Mouse (Mus musculus) brain, adult 2 months (tissue): ENCODE measurements around the gene Cacnb4.

ENCODE experiments used
- DNase-seq: peaks from one replicate; pipeline ENCODE4 v3.0.0; 2011; ENCODE audit warnings: low read depth, low spot score

The Cacnb4 gene

DNA sequence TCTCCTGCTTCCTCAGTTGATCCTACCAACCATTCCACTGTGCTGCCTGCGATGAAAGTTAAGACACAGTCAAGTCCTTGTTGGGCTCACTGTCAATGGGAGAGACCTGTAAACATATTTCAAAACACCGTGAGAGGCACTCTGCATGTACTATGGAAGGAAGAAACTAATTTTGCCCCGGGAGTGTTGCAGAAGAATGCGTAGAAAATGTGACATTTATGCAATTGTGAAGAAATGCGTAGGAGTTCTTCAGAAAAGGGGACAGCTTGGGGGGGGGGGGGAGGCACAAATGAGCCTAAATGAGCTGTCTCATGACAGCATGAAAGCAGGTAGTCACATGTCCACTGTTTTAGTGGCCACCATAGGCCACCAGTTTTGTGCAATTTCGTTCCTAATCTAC is 25.1 kb downstream of the Cacnb4 start:
- DNase-seq: peak; percentile 66

DNA sequence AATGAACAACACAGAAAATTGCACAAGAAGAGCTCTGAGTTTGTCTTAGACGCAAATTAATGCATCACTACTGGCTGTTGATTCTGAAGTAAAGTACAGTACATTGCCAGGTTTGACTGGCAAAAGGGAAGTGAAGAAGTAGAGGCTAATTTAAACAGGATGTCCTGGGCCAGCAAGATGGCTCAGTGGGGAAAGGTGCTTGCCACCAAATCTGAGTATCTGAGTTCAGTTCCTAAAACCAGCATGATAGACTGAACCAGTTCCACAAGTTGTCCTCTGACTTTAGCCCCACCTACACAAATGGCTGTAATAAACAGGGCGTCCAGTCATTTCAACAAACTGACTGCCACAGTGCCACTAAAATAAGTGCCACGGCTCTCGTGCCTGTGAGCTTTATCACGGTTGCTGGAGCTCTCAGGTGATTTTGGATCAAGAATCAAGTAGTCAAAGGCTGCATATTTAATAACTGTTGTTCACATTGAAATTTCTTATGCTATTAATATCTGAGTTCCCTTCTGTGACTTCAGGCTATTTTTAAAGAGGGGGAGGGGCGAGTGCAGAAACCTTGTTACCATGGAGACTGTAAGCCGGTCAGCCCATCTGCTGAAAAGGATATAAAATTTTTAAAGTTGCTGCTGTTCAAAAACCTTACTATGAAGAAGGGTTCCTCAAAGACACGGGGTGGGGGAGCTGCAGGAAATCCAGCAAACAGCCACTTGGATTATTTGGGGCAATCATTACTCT is 29.2 kb downstream of the Cacnb4 start:
- DNase-seq: peak; percentile 62

DNA sequence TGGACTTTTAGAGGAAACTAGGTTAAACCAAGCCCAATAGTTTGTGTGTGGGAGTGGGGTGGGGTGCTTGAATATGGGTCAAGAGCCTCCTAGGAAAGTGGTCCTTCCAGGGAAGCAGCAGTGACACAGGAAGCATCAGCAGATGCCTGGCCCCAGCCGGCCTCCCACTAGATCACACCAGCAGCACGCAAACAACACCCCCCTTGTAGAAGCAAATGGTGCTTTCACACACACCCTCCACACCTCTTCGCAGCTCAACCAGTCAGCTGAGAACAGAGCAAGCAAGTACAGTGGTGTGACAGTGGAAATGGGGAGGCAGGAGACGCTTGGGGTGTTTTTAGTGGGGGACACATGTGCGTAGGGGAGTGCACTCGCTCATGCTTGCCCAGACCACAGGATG is 33.0 kb downstream of the Cacnb4 start:
- DNase-seq: peak; percentile 77

DNA sequence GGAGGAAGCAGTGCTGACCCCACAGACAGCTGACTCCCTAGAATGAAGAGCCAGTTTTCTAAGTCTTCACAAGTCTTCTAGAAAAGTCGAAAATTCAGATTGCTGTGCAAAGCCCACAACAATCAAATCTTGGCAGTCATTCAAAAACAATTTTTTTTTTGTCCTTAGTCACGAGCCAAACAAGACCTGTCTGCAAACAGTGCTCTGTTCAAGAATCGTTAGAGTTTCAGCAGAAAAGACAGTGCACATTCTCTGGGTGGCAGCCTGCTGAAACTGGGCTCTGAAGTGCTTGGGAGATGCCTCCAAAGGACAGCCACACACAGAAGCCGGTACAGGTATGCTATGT is 37.1 kb downstream of the Cacnb4 start:
- DNase-seq: peak; percentile 27

DNA sequence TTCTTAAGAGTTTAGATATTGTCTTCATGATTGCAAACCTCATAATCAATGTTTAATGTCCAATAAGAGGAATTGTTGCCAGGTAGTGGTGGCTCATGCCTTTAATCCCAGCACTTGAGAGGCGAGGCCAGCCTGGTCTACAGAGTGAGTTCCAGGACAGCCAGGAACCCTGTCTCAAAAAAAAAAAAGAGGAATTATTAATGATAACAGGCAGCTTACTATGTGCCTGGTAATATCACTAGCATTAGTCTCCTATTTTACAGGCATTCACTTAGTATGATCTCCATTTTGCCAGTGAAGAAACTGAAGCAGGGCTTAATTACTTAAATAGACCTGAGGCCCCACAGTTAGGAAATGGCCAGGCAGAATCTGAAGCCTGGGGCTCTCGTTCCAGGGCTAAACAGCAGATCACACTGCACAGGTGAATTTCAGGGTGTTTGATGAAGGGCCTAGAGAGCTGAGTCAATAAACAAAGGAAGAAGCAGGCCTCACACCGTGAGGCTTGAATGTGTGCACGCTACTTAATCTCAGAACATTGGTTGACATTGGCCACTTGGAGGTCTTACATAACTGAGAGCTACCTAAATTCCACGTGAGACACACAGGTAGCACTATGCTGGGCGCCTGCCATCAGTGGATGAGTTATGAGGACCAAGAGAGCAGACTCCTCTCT is 37.6 kb downstream of the Cacnb4 start:
- no peak for DNase-seq

DNA sequence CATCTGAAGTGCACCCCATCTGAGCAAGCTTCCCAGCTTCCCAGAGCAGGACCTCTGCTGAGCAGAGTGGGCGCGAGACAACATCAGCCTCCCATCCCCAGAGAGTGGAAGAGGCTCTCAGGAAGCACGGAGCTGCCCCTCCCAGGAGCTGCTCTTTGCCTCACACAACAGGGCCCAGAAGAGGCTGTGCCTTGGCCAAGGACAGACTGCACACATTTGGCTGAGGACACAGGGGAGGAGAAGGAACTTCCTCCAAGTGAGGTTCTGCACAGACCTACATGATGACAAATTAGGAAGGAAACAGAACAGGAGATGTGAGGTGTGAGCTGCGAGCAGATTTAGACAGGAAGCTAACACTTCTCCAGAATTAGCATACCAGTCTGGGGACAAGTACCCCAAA is 38.4 kb downstream of the Cacnb4 start:
- DNase-seq: peak; percentile 87

DNA sequence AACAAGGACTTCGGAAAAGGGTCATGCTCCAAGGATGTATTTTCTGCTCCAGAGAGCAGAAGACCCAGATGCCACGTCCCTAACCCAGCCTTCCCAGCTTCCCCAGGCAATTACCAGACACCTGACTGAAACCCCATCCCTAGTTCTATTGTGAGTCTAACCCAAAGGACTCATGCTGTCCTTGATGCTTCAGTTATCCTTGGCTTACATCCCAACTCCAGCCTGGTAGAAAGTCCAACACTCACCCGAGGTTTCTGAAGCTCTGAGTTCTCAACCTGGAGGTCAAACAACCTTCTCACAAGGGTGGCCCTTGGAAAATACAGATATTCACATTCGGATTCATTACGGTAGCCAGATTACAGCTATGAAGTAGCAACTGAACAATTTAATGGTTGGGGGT is 40.6 kb downstream of the Cacnb4 start:
- DNase-seq: no peak

DNA sequence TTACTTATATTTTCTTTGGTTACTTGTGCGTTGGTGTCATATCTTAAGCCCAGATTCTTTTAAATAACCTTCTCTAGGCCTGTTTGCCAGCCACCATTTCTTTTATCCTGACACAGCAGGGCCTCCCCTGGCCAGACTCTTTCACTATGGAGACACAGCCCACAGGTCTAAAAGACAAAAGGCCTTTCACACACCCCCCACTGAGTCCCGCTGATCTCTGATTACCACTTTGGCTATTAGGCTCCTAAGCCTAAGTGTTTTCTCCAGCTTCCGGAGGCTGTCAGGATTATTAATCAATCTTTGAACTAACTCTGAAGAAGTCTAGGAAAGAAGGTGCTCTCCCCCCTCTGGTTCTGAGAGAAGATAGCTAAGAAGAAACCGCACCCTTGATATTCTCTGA is 41.3 kb downstream of the Cacnb4 start:
- DNase-seq: no peak

DNA sequence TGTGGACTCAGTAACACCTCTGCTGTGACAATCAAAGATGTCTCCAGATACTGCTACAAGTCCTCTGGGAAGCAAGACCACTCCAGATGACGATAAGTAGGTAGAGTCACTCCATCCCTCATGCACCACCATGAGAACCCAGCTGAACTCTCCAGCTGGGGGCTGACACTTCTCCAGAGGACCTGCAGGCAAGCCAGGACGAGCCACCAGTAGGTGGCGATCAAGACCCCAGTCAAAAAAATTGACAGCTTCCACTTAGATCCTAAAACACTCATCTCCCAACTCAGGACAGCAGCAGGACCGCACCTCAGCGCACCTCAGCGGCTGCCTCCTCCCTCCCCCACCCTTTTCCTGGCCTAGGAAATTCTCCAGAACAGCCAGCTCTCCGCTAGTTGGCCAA is 43.8 kb downstream of the Cacnb4 start:
- DNase-seq: peak; percentile 81

DNA sequence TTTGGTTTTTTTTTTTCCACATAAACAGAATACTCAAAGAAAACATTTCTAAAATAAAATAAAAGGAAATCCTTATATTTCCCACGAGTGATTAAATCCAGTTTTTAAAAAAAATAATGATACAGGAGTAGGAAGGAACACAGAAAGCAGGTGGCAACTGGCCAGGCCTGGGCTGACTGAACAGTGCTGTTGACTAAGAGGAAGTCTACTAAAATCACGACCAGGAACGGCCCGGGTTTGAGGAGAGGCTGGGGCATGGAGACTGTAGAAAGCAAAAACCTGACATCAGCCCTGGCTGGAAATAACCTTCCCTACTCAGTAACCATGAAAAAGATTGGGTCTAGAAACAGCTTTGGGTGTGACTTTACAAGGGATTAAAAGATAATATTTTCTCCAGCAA is 48.4 kb downstream of the Cacnb4 start:
- DNase-seq: peak; percentile 47

DNA sequence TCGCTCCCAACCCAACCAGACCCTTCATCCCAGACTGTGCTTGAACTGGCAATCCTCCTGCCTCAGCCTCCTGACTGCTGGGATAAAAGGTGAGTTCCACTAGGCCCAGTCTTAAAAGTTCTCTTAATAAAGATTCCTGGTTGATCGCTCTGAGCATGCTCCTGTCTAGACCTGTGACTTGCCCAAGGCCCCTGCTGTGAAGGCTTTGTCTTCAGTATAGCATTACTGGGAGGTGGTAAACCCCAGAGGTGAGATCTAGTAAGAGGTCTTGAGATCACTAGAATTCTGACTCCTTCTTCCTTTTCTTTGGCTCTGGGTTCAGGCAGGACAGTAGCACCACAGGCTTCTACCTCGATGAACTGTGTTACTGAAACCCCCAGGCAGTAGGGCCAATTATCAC is 50.4 kb downstream of the Cacnb4 start:
- DNase-seq: no peak

DNA sequence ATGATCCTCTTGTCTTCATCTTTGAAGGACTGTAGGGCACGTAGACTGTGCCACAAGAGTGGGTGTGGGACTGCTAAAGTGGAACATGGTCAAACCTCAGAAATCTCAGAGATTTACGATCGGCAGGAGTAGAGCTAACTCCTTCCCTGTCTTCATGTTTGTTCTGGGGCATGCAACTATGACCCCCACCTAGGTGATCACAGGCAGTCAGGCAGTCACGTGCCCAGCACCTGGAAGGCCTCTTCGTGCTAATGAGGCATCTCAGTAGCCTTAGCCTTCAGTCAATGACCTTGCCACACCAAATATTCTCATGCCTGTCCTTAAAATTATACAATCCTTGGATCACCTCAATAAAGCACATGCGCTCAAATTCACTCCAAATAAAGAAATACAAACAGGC is 50.9 kb downstream of the Cacnb4 start:
- no peak for DNase-seq

DNA sequence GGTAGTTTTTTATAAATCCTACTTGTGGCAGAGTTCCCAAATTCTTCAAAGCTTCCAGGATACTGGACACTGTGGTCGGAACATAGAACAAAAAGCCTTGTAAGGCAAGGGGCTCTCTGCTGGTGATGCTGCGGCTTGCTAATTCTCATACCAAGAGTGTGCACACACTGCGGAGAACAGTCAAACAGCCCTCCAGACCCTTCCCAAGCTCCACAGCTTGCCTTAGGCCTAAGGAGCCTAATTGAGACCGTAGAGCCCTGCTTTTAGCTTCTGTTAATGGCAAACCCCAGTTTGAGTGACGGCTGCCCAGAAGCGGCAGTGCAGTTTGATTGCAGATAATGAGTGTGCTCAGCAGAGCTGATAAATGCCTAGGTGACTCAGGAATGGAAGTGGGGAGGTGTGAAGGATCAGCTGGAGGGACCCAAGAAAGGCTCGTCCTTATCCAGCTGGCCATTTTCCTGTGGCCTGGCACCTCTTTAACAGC is 52.7 kb downstream of the Cacnb4 start:
- DNase-seq: peak; percentile 62

DNA sequence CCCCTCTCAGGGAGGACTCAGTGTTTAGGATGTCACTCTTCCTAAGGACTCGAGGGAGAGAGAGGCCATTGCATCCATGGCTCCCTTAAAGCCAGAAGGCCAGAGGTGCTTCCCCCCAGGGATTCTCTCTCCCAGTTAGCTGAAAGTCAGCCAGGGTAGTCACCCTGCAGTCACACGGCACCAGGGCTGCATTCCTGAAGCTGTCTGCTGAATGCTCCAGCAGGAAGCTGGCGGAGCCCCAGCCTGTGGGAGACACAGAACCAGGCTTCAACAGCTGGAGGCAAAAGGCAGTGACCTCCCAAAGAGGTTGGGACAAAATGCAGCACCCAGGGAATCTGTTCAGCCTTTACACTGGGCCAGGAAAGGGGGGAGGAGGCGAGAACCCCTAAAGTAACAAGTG is 53.2 kb downstream of the Cacnb4 start:
- peak; percentile 56 for DNase-seq

DNA sequence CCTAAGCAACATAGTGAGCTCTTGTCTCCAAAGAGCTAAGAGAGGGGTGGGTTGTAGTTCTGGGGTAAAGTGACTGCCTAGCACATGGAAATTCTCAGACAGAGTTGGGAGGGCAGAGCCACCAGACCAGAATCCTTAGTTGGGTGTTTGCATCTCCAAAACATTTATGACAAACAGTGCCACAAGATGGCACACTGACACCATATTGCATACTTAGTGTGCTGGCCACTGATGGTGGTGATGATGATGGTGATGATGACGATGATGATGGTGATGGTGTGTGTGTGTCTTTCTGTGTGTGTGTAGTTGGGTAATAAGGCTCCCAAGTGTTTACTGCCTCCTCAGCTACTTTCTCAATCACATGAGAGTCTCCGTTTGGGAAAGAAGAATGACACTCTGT is 54.0 kb downstream of the Cacnb4 start:
- DNase-seq: peak; percentile 58

DNA sequence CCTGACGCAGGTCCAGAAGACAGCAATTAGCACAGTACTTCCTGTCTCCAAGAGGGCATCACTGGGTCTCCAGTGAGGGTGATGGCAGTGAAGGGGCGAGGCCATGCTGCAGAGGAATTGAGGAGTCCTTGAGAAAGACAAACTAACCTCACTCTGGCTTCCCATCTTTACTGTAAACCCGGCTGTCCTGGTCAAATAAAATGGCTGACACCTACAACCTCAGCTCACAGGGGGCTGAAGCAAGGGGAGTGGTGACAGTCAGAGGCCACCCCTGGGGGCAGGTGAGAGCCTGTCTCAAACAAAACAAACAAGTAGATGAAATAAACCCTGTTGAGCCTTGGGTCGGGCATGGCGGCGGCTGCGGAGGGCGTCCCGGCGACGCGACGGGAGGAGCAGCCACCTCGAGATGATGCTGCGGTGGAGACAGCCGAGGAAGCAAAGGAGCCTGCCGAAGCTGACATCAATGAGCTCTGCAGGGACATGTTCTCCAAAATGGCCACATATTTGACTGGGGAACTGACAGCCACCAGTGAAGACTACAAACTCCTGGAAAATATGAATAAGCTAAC is 57.1 kb downstream of the Cacnb4 start:
- no peak for DNase-seq

DNA sequence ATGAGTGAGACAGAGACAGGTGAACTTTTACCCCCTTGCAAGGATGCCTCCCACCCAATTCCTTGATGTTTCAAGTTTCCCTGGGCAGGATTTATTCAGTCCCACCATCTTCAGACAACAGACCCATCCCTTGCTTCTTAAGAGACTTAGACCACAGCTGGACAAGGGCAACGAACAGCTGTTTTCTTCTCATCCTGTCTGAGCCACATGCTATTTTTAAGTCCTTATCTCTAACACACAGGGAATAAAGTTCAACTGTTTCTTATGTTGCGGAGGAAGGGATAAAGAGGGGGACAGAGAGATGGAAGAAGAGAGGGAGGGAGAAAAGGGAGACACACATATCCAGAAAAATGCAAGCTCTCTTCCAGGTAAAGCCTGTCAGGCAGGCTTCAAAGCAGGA is 57.8 kb downstream of the Cacnb4 start:
- no peak for DNase-seq

DNA sequence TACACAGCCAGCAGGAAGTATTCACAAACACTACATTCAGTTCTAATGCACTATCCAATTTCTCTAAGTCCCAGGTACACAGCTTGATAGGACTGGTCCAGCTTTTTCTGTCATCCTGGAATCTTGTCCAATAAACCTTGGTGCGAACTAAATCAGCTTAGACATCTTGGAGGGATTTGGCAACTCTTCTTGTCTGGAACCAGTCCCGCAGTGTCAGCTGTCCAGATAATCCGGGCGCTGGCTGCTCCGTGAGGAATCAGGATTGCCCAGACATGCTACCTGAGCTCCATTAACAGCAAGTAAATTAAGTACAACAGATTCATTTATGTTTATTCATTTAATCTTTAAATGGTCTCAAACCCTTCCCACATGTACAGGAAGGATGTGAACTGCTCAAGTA is 61.2 kb downstream of the Cacnb4 start:
- DNase-seq: peak; percentile 95

DNA sequence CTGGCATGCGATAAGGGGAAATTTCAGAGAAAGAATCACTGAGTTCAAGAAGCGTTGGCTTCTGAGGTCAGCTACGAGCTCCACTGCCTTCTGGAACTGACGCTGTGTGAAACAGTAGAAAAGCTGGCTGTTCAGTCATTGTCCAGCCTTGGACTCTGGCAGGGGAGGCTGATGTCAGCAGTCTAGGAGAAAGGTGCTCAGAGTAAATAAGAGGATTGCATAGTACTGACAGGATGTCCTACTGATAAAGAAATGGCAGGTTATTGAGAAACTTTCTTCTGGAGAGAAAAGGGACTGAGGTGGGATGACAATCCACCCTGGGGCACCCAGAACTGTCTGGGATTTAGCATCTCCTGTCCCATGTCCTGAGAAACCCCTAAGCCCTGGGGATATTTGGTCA is 62.7 kb downstream of the Cacnb4 start:
- DNase-seq: no peak

DNA sequence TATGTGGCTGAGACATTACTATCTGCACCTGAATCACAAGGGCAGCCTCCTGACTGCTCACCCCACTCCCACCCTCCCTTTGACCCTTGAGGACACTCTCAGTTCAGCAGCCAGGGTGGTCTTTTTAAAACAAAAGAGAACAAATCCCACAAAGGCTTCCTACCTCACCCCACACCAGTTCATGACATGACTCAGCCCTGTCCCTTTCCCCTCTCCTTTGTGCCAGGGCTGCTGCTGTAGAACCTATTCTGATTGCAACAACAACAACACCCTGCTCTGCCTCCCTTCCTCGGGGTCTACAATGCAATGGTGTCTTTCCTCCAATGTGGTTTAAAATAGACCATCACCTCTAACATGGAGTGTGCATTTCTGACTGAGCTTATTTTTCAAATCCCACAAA is 67.1 kb downstream of the Cacnb4 start:
- DNase-seq: no peak

DNA sequence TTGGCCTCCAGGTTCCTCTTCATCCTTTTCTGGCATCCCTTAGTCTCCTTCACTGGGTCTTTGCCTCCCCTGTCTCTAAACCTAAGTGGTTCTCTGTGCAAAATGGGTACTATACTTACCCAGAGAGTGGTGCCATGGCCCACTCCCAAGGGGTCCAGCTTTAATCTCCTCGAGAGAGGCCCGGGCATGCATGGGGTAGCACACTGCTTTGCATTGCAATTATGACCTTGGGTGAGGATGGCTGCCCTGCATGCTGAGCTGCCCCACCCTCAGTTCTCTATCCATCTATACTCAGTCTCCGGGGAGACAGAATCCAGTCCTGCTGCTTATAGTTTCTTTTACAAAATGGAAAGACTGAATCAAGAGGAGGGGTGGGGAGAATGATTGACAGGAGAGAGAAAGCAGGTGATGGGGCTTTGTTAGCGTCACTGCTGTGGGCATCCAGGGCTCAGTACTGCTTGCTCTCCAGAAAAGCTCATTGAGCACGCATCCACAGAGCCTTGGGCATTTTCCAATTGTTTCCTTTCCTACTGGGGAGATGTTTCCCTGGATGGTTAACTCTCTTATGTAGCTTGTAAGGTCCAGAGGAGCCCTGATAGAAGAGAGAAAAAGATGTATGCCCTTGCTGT is 68.7 kb downstream of the Cacnb4 start:
- no peak for DNase-seq

DNA sequence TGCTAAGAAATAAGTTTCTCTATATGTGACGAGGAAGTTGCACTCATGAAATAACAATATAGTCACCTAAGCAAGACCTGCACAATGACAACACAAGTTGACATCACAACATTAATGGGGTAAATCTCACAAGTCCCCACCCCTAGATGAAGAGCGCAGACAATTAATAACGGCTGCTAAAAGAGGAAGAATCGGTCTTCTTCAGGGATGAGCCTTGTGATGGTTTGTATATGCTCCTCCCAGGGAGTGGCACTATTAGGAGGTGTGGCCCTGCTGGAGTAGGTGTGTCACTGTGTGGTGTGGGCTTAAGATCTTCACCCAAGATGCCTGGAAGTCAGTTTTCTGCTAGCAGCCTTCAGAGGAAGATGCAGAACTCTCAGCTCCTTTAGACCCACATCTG is 70.3 kb downstream of the Cacnb4 start:
- DNase-seq: no peak

DNA sequence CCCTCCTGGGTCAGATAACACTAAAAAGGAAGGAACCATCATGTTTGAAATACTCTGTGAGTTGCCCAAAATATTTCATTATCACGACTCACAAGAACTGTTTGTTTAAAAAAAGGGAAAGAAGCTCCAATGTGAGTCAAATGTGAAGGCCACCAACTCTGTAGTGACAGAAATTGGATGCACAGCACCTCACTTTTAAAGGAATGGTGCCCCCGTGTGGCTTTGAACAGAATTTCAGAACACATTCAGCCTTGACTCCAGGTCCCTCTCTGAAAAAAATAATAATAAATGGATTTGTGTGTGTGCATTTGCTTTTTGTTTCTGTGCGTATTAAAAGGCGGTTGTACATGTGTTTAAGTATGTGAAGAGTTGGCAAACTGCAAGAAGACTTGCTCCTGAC is 71.3 kb downstream of the Cacnb4 start:
- peak; percentile 87 for DNase-seq
